Mouse (Mus musculus): Measurements from ENCODE around the gene Cetn2. TPM values are rescaled to one million over a fixed set of nuclear protein-coding genes. Genes with fewer than 3 reads are reported as not detected.

The Cetn2 gene
- polyA plus RNA-seq, 1 experiment from 2014 or later, result 83.1 TPM

GRCm38 (mm10) chrX:72918682-72919059 is 460 bp upstream of the Cetn2 start:
- H3K4me2 ChIP-seq, result peak overlapping the region; percentile 60
- H3K4me1 ChIP-seq (ENCODE audit: insufficient read depth), result no peaks in the 10 kb centered on the region
- DNase-seq (no peak), ATAC-seq (ENCODE audit: insufficient read depth) (peak; percentile 53; the same call in 1 of the 2 replicates)
- H3K4me3 ChIP-seq (ENCODE audit: low read depth, low read length), result peak overlapping the region; percentile 53
- WGBS, result 14% methylated on average over 6 of the region's 6 CpGs
- H3K36me3 ChIP-seq (ENCODE audit: insufficient read depth), result peaks cover 7% of the 10 kb centered on the region; the same call in 1 of the 2 replicates
- no peaks in the 10 kb centered on the region for H3K9me3 ChIP-seq (ENCODE audit: low read depth, low read length)
- no peaks in the 10 kb centered on the region for H3K27me3 ChIP-seq (ENCODE audit: insufficient read depth, low read length)
- peak overlapping the region; percentile 41 for H3K9ac ChIP-seq
- H3K27ac ChIP-seq (ENCODE audit: low read depth), result no peak overlapping the region
- no peak for TF ChIP-seq CTCF (IDR thresholded peaks at IDR 0.05; ENCODE audit: low read depth)

GRCm38 (mm10) chrX:72911611-72912010 is 6.6 kb downstream of the Cetn2 start:
- no peak overlapping the region for H3K4me2 ChIP-seq
- WGBS, result 83% methylated on average over 1 of the region's 1 CpGs
- no peak for TF ChIP-seq CTCF (IDR thresholded peaks at IDR 0.05; ENCODE audit: low read depth)

GRCm38 (mm10) chrX:72908404-72908741 is 9.8 kb downstream of the Cetn2 start:
- ATAC-seq (ENCODE audit: insufficient read depth) (peak; percentile 68; the same call in 1 of the 2 replicates), DNase-seq (peak; percentile 76)
- peak; percentile 63 for TF ChIP-seq CTCF (IDR thresholded peaks at IDR 0.05; ENCODE audit: low read depth)
- H3K4me3 ChIP-seq (ENCODE audit: low read depth, low read length), result no peak overlapping the region
- no peaks in the 10 kb centered on the region for H3K9me3 ChIP-seq (ENCODE audit: low read depth, low read length)
- no peak overlapping the region for H3K9ac ChIP-seq
- no peaks in the 10 kb centered on the region for H3K4me1 ChIP-seq (ENCODE audit: insufficient read depth)
- no peak overlapping the region for H3K4me2 ChIP-seq
- no peaks in the 10 kb centered on the region for H3K27me3 ChIP-seq (ENCODE audit: insufficient read depth, low read length)
- WGBS, result 22% methylated on average over 2 of the region's 2 CpGs
- H3K36me3 ChIP-seq (ENCODE audit: insufficient read depth), result no peaks in the 10 kb centered on the region
- no peak overlapping the region for H3K27ac ChIP-seq (ENCODE audit: low read depth)

More at GRCm38 (mm10) chrX:72911611-72912010, 6.6 kb downstream of the Cetn2 start:
- Histone ChIP-seq H3K27ac (ENCODE audit: low read depth) (no peak overlapping the region), H3K9me3 (ENCODE audit: low read depth, low read length) (no peaks in the 10 kb centered on the region), H3K4me3 (ENCODE audit: low read depth, low read length) (no peak overlapping the region), H3K27me3 (ENCODE audit: insufficient read depth, low read length) (no peaks in the 10 kb centered on the region), H3K4me1 (ENCODE audit: insufficient read depth) (no peaks in the 10 kb centered on the region), H3K36me3 (ENCODE audit: insufficient read depth) (peaks cover 8% of the 10 kb centered on the region; the same call in 1 of the 2 replicates), H3K9ac (no peak overlapping the region)
- DNase-seq (no peak), ATAC-seq (ENCODE audit: insufficient read depth) (no peak)

GRCm38 (mm10) chrX:72907619-72908403 is 10.4 kb downstream of the Cetn2 start:
- no peak overlapping the region for H3K9ac ChIP-seq
- H3K9me3 ChIP-seq (ENCODE audit: low read depth, low read length), result no peaks in the 10 kb centered on the region
- DNase-seq, result no peak
- WGBS, result 72% methylated on average over 6 of the region's 6 CpGs
- no peak overlapping the region for H3K4me2 ChIP-seq
- H3K36me3 ChIP-seq (ENCODE audit: insufficient read depth), result no peaks in the 10 kb centered on the region
- H3K4me1 ChIP-seq (ENCODE audit: insufficient read depth), result no peaks in the 10 kb centered on the region
- H3K27me3 ChIP-seq (ENCODE audit: insufficient read depth, low read length), result no peaks in the 10 kb centered on the region
- no peak for TF ChIP-seq CTCF (IDR thresholded peaks at IDR 0.05; ENCODE audit: low read depth)
- no peak overlapping the region for H3K27ac ChIP-seq (ENCODE audit: low read depth)
- no peak overlapping the region for H3K4me3 ChIP-seq (ENCODE audit: low read depth, low read length)
- no peak for ATAC-seq (ENCODE audit: insufficient read depth)

- peak; percentile 7 for DNase-seq
- no peak for TF ChIP-seq CTCF (IDR thresholded peaks at IDR 0.05; ENCODE audit: low read depth)
- Histone ChIP-seq H3K9me3 (ENCODE audit: low read depth, low read length) (no peaks in the 10 kb centered on the region), H3K4me1 (ENCODE audit: insufficient read depth) (no peaks in the 10 kb centered on the region), H3K4me3 (ENCODE audit: low read depth, low read length) (no peak overlapping the region), H3K36me3 (ENCODE audit: insufficient read depth) (no peaks in the 10 kb centered on the region), H3K9ac (no peak overlapping the region), H3K4me2 (no peak overlapping the region), H3K27me3 (ENCODE audit: insufficient read depth, low read length) (no peaks in the 10 kb centered on the region), H3K27ac (ENCODE audit: low read depth) (no peak overlapping the region)
- ATAC-seq (ENCODE audit: insufficient read depth), result no peak
- 14% methylated on average over 1 of the region's 1 CpGs for WGBS
Observed at GRCm38 (mm10) chrX:72902530-72902929, 15.7 kb downstream of the Cetn2 start.

GRCm38 (mm10) chrX:72896055-72896437 is 22.2 kb downstream of the Cetn2 start:
- H3K27me3 ChIP-seq (ENCODE audit: insufficient read depth, low read length), result no peaks in the 10 kb centered on the region
- 67% methylated on average over 1 of the region's 1 CpGs for WGBS
- H3K4me2 ChIP-seq, result no peak overlapping the region
- no peak overlapping the region for H3K4me3 ChIP-seq (ENCODE audit: low read depth, low read length)
- no peaks in the 10 kb centered on the region for H3K36me3 ChIP-seq (ENCODE audit: insufficient read depth)
- ATAC-seq (ENCODE audit: insufficient read depth) (no peak), DNase-seq (no peak)
- no peak for TF ChIP-seq CTCF (IDR thresholded peaks at IDR 0.05; ENCODE audit: low read depth)
- no peak overlapping the region for H3K27ac ChIP-seq (ENCODE audit: low read depth)
- no peaks in the 10 kb centered on the region for H3K9me3 ChIP-seq (ENCODE audit: low read depth, low read length)
- no peaks in the 10 kb centered on the region for H3K4me1 ChIP-seq (ENCODE audit: insufficient read depth)
- H3K9ac ChIP-seq, result no peak overlapping the region

GRCm38 (mm10) chrX:72895388-72896054 is 22.7 kb downstream of the Cetn2 start:
- no peaks in the 10 kb centered on the region for H3K36me3 ChIP-seq (ENCODE audit: insufficient read depth)
- no peak overlapping the region for H3K4me3 ChIP-seq (ENCODE audit: low read depth, low read length)
- H3K27me3 ChIP-seq (ENCODE audit: insufficient read depth, low read length), result no peaks in the 10 kb centered on the region
- no peak for TF ChIP-seq CTCF (IDR thresholded peaks at IDR 0.05; ENCODE audit: low read depth)
- no peak overlapping the region for H3K27ac ChIP-seq (ENCODE audit: low read depth)
- DNase-seq (no peak), ATAC-seq (ENCODE audit: insufficient read depth) (no peak)
- no peaks in the 10 kb centered on the region for H3K9me3 ChIP-seq (ENCODE audit: low read depth, low read length)
- H3K4me2 ChIP-seq, result no peak overlapping the region
- 63% methylated on average over 5 of the region's 5 CpGs for WGBS
- no peak overlapping the region for H3K9ac ChIP-seq
- H3K4me1 ChIP-seq (ENCODE audit: insufficient read depth), result no peaks in the 10 kb centered on the region

Other genes with a start within 250 kb of the Cetn2 start
- 0.32 and 0.50 TPM in 2 replicates for gene Gabrq, start 93.2 kb downstream of the Cetn2 start, polyA plus RNA-seq (2014; fragmentation: Nextera tagmentation; extraction: Ambion mirVana)
- gene Nsdhl, start 146 bp upstream of the Cetn2 start, polyA plus RNA-seq (2014; fragmentation: Nextera tagmentation; extraction: Ambion mirVana), result 22.5 and 23.3 TPM in 2 replicates
- gene Zfp185, start 68.9 kb upstream of the Cetn2 start, polyA plus RNA-seq (2014; fragmentation: Nextera tagmentation; extraction: Ambion mirVana), result 6.5 and 8.0 TPM in 2 replicates
- gene Pnma5, start 118.7 kb upstream of the Cetn2 start, polyA plus RNA-seq (2014; fragmentation: Nextera tagmentation; extraction: Ambion mirVana), result 0.11 TPM in 1 of 2 replicates, not detected in the other
- 0.08 and 0.13 TPM in 2 replicates for gene Pnma3, start 146.4 kb upstream of the Cetn2 start, polyA plus RNA-seq (2014; fragmentation: Nextera tagmentation; extraction: Ambion mirVana)
- gene Xlr4a, start 164.1 kb upstream of the Cetn2 start, polyA plus RNA-seq (2014; fragmentation: Nextera tagmentation; extraction: Ambion mirVana), result 0.35 and 2.0 TPM in 2 replicates
- gene Xlr3a, start 178.7 kb upstream of the Cetn2 start, polyA plus RNA-seq (2014; fragmentation: Nextera tagmentation; extraction: Ambion mirVana), result 3.6 and 5.6 TPM in 2 replicates
- gene Gm14685, start 198.6 kb upstream of the Cetn2 start, polyA plus RNA-seq (2014; fragmentation: Nextera tagmentation; extraction: Ambion mirVana), result 0.09 and 0.11 TPM in 2 replicates
- not detected in 2 replicates for gene Xlr5b, start 230.4 kb upstream of the Cetn2 start, polyA plus RNA-seq (2014; fragmentation: Nextera tagmentation; extraction: Ambion mirVana)
- gene DXBay18, start 231.0 kb upstream of the Cetn2 start, polyA plus RNA-seq (2014; fragmentation: Nextera tagmentation; extraction: Ambion mirVana), result 0.09 TPM in 1 of 2 replicates, not detected in the other